Mouse (Mus musculus) hindbrain, embryonic 11.5 days (tissue): ENCODE measurements around the gene Kif24. TPM values are rescaled to one million over a fixed set of nuclear protein-coding genes. Genes with fewer than 3 reads are reported as not detected.

Experiments
- ATAC-seq: fragments of 200-750 bp; cut with Nextera tagmentation; 2 replicates; pipeline ENCODE4 v1.8.0; 2017; ENCODE audit warnings: mild to moderate bottlenecking, moderate TSS enrichment, moderate library complexity; ENCODE audit not compliant: low FRiP score
- DNase-seq: peaks from one replicate; pipeline ENCODE4 v3.0.0-alpha.2; 2015; ENCODE audit warnings: low spot score
- H3K27ac ChIP-seq: fragments of 300-500 bp; sonication (generic); 2 replicates; pipeline ENCODE4 v1.5.1; 2014; ENCODE audit warnings: mild to moderate bottlenecking, low read depth, low read length
- H3K27me3 ChIP-seq: fragments of 300-500 bp; sonication (generic); 2 replicates; pipeline ENCODE4 v1.6.1; 2014; ENCODE audit warnings: mild to moderate bottlenecking, low read length, moderate library complexity, mixed read lengths; ENCODE audit not compliant: control insufficient read depth, insufficient read depth
- H3K36me3 ChIP-seq: fragments of 300-500 bp; sonication (generic); 2 replicates; pipeline ENCODE4 v1.6.1; 2014; ENCODE audit warnings: mild to moderate bottlenecking, low read length, moderate library complexity, mixed read lengths; ENCODE audit not compliant: control insufficient read depth, insufficient read depth
- H3K4me1 ChIP-seq: fragments of 300-500 bp; sonication (generic); replicated peaks from 2 replicates; pipeline ENCODE4 v1.6.1; 2014; ENCODE audit warnings: low read length, mixed read lengths; ENCODE audit not compliant: control insufficient read depth, insufficient read depth
- H3K4me2 ChIP-seq: fragments of 300-500 bp; sonication (generic); replicated peaks from 2 replicates; pipeline ENCODE4 v1.6.1; 2014; ENCODE audit warnings: mild to moderate bottlenecking, low read depth, low read length
- H3K4me3 ChIP-seq: fragments of 300-500 bp; sonication (generic); 2 replicates; pipeline ENCODE4 v1.5.1; 2014; ENCODE audit warnings: low read depth, low read length
- H3K9ac ChIP-seq: fragments of 300-500 bp; sonication (generic); 2 replicates; pipeline ENCODE4 v1.6.1; 2014; ENCODE audit warnings: low read depth, low read length
- H3K9me3 ChIP-seq: fragments of 300-500 bp; sonication (generic); 2 replicates; pipeline ENCODE4 v1.6.1; 2016; ENCODE audit warnings: low read length; ENCODE audit not compliant: control insufficient read depth
- WGBS: fragments of 180-500 bp; shearing (Covaris S2); extraction: QIAGEN DNeasy Blood & Tissue Kit; methylation state at CpG from one replicate; pipeline ENCODE4 v1.1.7; 2014; 5-methylcytosine and 5-hydroxymethylcytosine counted together
- polyA plus RNA-seq: library from polyadenylated mRNA; unstranded; fragments of >200 nt; fragmentation: Nextera tagmentation; extraction: Ambion mirVana; gene quantifications from 2 replicates; pipeline ENCODE4 v1.2.1, GENCODE M21; 2014

Kif24 gene
- polyA plus RNA-seq, 1 experiment from 2014 or later = 11.9 TPM

GRCm38 (mm10) chr4:41387755-41388469 lies 76.8 kb downstream of the Kif24 start:
- no peak overlapping the region for H3K9ac ChIP-seq
- no peaks in the 10 kb centered on the region for H3K9me3 ChIP-seq
- H3K36me3 ChIP-seq = no peaks in the 10 kb centered on the region
- no peaks in the 10 kb centered on the region for H3K27me3 ChIP-seq
- no peak for DNase-seq
- no peak for ATAC-seq
- 89% methylated on average over 7 of the region's 7 CpGs for WGBS
- H3K27ac ChIP-seq = no peak overlapping the region
- no peaks in the 10 kb centered on the region for H3K4me1 ChIP-seq
- H3K4me2 ChIP-seq = no peak overlapping the region
- no peak overlapping the region for H3K4me3 ChIP-seq

GRCm38 (mm10) chr4:41386412-41386975 lies 78.2 kb downstream of the Kif24 start:
- no peak overlapping the region for H3K9ac ChIP-seq
- no peaks in the 10 kb centered on the region for H3K27me3 ChIP-seq
- H3K4me2 ChIP-seq = no peak overlapping the region
- DNase-seq = no peak
- H3K4me3 ChIP-seq = no peak overlapping the region
- no peak for ATAC-seq
- no peak overlapping the region for H3K27ac ChIP-seq
- H3K9me3 ChIP-seq = no peaks in the 10 kb centered on the region
- no peaks in the 10 kb centered on the region for H3K4me1 ChIP-seq
- 68% methylated on average over 1 of the region's 1 CpGs for WGBS
- H3K36me3 ChIP-seq = no peaks in the 10 kb centered on the region

- no peaks in the 10 kb centered on the region for H3K27me3 ChIP-seq
- no peak for DNase-seq
- no peak overlapping the region for H3K9ac ChIP-seq
- no peaks in the 10 kb centered on the region for H3K4me1 ChIP-seq
- H3K9me3 ChIP-seq = no peaks in the 10 kb centered on the region
- H3K36me3 ChIP-seq = peaks cover 7% of the 10 kb centered on the region
- no peak for ATAC-seq
- H3K4me3 ChIP-seq = no peak overlapping the region
- no peak overlapping the region for H3K27ac ChIP-seq
- no peak overlapping the region for H3K4me2 ChIP-seq
- WGBS = 97% methylated on average over 5 of the region's 5 CpGs
Observed at GRCm38 (mm10) chr4:41381213-41381950, 83.3 kb downstream of the Kif24 start.

- Histone ChIP-seq H3K4me3 (no peak overlapping the region), H3K9me3 (no peaks in the 10 kb centered on the region), H3K4me1 (no peaks in the 10 kb centered on the region), H3K9ac (no peak overlapping the region), H3K27me3 (no peaks in the 10 kb centered on the region), H3K4me2 (no peak overlapping the region), H3K27ac (no peak overlapping the region), H3K36me3 (peaks cover 7% of the 10 kb centered on the region)
- no peak for DNase-seq
- no peak for ATAC-seq
Observed at GRCm38 (mm10) chr4:41377567-41377966, 87.1 kb downstream of the Kif24 start.

GRCm38 (mm10) chr4:41369702-41370437 lies 94.8 kb downstream of the Kif24 start:
- 93% methylated on average over 9 of the region's 9 CpGs for WGBS
- Histone ChIP-seq H3K4me2 (no peak overlapping the region), H3K4me3 (no peak overlapping the region), H3K27ac (no peak overlapping the region), H3K4me1 (no peaks in the 10 kb centered on the region), H3K9ac (no peak overlapping the region), H3K36me3 (no peaks in the 10 kb centered on the region; the same call in 1 of the 2 replicates), H3K9me3 (no peaks in the 10 kb centered on the region), H3K27me3 (no peaks in the 10 kb centered on the region)
- ATAC-seq = no peak
- DNase-seq = no peak

GRCm38 (mm10) chr4:41368198-41368597 lies 96.5 kb downstream of the Kif24 start:
- Histone ChIP-seq H3K36me3 (no peaks in the 10 kb centered on the region), H3K9me3 (no peaks in the 10 kb centered on the region), H3K27me3 (no peaks in the 10 kb centered on the region), H3K4me1 (no peaks in the 10 kb centered on the region), H3K27ac (no peak overlapping the region), H3K4me3 (no peak overlapping the region), H3K4me2 (no peak overlapping the region), H3K9ac (no peak overlapping the region)
- no peak for DNase-seq
- WGBS = 90% methylated on average over 4 of the region's 4 CpGs
- no peak for ATAC-seq

GRCm38 (mm10) chr4:41361059-41361458 lies 103.6 kb downstream of the Kif24 start:
- no peaks in the 10 kb centered on the region for H3K4me1 ChIP-seq
- H3K4me2 ChIP-seq = no peak overlapping the region
- 91% methylated on average over 3 of the region's 3 CpGs for WGBS
- no peaks in the 10 kb centered on the region for H3K27me3 ChIP-seq
- H3K36me3 ChIP-seq = no peaks in the 10 kb centered on the region
- DNase-seq = no peak
- H3K9ac ChIP-seq = no peak overlapping the region
- H3K4me3 ChIP-seq = no peak overlapping the region
- ATAC-seq = no peak
- no peaks in the 10 kb centered on the region for H3K9me3 ChIP-seq
- H3K27ac ChIP-seq = no peak overlapping the region

- 96% methylated on average over 7 of the region's 7 CpGs for WGBS
- ATAC-seq (no peak), DNase-seq (no peak)
Observed at GRCm38 (mm10) chr4:41359358-41359757, 105.3 kb downstream of the Kif24 start.

More at GRCm38 (mm10) chr4:41359358-41359757, 105.3 kb downstream of the Kif24 start:
- H3K36me3 ChIP-seq = no peaks in the 10 kb centered on the region
- no peak overlapping the region for H3K27ac ChIP-seq
- no peak overlapping the region for H3K9ac ChIP-seq
- H3K4me1 ChIP-seq = no peaks in the 10 kb centered on the region
- no peaks in the 10 kb centered on the region for H3K27me3 ChIP-seq
- H3K4me2 ChIP-seq = no peak overlapping the region
- no peak overlapping the region for H3K4me3 ChIP-seq
- no peaks in the 10 kb centered on the region for H3K9me3 ChIP-seq
